Mouse (Mus musculus) kidney, postnatal 36 days (tissue): ENCODE results near the gene Plek2.
A peak's percentile ranks its signal among the peaks of the same experiment; 100 is the strongest.
"Not testable (repeated sequence)": the region's sequence is repeated elsewhere in the genome, so short reads cannot be mapped to it uniquely, and the experiment has no call there.

Experiments
- DNase-seq, 2 experiments: peaks; one replicate each; pipeline ENCODE4 v3.0.0; 2021 to 2022; ENCODE audit warnings: mixed read lengths in 2 of 2

Plek2 gene

GRCm38 (mm10) chr12:78906707-78907162 is at the start of gene Plek2:
TSS of gene Plek2 (minus strand) at chr12:78906964.
- DNase-seq: peak; percentile 79 to 92

- no peak for DNase-seq
Measured at GRCm38 (mm10) chr12:78956405-78956804, 49.6 kb upstream of the Plek2 start.

DNA sequence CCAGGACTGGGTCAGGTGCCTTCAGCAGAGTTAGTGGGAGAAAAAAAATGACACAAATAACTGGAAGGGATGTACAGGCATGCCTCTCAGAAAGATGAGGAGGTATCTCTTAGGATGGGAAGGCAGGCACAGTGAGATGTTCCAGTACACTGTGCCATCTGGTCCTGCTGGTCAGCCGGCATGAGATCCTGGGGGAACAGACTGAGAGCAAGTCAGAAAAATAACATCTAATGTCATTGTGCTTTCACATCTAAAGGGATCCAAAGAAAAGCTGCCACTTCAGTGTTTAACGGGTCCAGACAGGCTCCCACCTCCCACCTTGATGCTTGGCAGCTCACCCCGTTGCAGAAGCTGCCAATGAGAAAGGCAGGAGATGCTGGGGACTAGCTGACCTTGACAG is 45.7 kb upstream of the Plek2 start:
- DNase-seq: no peak

DNA sequence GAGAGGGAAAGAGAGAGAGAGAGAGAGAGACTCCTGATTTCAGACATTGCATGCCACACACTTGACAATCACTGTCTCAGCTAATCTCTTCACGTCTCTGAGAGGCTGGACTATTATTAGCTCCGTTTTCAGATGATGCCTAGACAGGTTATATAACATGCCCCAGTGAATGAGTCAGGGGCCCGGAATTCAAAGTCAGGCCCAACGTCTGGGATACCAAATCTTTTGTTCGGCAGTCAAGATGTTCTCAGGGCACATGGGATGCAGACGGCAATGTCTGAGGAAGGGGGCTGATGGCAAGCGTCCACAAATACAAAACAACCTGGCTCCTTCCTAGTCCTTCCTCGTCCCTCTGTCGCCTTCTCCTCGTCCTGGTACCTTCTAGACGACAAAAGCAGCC is 45.3 kb upstream of the Plek2 start:
- DNase-seq: no peak

DNA sequence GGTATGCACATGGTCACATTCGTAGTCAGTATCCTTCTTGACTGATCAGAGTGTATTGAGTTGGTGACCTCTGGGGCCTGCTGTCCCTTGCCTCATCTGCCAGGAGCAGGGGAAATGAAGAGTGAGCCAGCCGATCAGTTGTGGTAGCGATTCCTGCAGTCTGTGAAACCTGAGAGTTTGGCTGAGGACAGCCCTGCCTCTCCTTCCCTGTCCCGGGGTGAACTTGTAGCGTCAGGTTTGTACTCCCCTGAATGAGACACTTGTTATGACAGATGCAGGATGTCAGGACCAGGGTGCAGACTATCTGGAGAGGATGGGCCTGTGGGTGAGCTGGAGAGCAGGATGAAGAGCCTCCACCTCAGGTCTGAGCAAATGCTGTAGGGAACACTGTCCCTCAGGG is 40.9 kb upstream of the Plek2 start:
- no peak for DNase-seq

DNA sequence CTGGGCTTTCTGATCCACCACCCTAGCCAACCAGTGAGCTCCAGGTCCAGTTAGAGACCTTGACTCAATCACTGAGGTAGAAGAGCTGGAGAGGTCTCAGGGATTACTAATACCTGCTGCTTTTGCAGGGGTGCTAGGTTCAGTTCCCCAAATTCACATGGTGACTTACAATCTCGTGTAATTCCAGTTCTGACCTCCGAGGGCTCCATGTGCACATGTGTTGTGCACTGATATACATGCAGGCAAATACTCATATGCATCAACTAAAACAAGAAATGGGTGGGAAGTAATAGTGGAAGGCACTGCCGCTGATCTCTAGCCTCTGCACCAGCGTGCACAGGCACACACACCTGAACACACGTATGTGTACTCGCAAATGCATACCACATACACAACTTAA is 40.4 kb upstream of the Plek2 start:
- DNase-seq: peak in 1 of 2 experiments; percentile 8

GRCm38 (mm10) chr12:78942931-78943330 is 36.2 kb upstream of the Plek2 start:
- DNase-seq: no peak

GRCm38 (mm10) chr12:78940081-78940480 is 33.3 kb upstream of the Plek2 start:
- DNase-seq: no peak

DNA sequence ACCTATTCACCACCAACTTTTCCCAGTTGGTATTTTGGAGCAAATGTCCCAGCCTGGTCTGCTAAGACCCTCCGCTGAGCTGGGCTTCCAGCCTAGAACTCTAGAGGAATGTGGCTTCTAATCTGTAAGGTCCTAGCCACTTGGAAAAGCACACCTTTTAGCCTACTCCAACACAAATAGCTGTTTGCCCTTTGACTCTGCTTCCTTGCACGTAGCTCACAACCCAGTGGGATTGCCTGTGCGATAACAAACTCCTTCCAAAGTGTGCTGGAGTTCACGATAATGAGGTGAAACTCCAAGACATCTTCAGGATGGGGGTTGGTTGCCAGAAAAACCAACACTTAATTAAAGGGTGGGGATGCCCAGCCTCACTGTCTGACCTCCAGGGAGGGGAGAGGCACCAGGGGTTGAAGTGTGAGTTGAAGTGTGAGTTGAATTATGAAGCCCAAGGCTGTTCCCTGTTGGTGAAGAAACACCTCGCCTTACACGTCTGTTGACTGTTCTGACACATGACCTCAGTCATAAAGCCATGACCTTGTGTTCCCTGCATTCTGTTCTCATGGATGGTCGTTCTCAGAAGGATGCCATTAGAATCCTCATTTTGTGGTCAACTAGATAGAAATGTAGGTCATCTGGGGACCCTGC is 32.8 kb upstream of the Plek2 start:
- DNase-seq: no peak

DNA sequence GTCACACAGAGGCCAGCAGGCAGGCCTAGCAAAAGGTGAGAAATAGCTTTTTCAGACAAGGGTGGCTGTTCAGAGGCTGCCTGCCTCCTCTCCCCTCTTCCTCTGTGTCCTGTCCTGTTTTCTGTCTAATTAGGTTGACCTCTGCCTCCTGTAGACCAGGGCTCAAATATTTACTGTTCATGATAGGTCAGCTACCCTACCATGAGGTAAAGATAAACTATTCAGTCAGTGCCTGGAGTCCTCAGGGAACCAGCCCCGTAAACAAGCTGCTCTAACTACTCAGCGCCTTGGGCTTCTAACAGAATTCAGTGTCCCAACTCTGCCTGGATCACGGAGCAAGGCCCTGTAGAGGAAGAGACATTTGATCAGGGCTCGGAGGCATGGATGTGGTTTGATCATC is 29.7 kb upstream of the Plek2 start:
- no peak for DNase-seq

DNA sequence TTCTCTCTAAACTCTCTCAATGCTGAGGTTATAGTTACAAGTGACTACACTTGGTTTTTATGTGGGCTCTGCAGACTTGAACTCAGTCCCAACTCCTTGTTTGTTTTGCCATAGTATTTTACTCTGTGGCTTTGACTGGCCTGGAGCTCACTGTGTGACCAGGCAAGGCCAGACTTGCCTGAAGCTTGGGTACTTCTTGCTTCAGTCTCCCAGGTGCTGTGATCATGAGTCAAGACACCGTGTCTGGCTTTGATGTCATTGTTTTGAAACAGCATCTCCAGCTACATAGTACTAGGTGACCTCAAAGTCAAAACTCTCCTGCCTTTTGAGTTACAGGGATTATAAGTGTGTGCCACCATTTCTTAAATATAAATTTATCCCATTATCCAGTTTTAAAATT is 23.1 kb upstream of the Plek2 start:
- DNase-seq: no peak

- DNase-seq: no peak
Measured at GRCm38 (mm10) chr12:78927287-78927686, 20.5 kb upstream of the Plek2 start.

DNA sequence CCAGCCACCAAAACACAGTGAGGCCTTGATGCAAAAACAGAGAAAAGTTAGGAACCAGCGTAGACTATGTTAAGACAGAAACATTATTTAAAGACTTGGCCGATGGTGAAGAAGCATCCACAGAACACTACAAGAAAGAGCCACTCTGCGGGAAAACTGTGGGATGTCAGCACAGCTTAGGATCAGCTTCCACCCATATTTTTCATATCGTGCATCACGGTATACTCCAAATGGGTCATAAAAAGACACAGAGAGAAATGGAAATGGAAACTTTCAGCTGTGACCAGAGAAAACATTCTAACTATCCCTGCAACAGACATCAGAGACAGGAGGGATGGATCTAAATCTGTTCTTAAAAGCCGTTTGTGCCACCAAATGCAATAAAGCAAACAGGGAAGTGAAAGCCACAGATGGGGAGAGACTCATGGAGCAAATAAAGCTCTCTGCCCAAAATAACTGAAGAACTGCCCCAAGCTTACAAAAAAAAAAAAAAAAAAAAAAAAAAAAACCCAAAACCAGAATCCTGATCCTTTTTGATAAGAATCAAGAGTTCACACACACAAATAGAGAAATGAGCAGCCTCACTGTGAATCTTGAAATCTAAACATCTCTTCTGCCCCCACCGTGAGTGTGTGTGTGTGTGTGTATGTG is 16.9 kb upstream of the Plek2 start:
- DNase-seq: no peak

GRCm38 (mm10) chr12:78922977-78923376 is 16.2 kb upstream of the Plek2 start:
- DNase-seq: not testable (repeated sequence)

GRCm38 (mm10) chr12:78922058-78922457 is 15.3 kb upstream of the Plek2 start:
- DNase-seq: no peak

DNA sequence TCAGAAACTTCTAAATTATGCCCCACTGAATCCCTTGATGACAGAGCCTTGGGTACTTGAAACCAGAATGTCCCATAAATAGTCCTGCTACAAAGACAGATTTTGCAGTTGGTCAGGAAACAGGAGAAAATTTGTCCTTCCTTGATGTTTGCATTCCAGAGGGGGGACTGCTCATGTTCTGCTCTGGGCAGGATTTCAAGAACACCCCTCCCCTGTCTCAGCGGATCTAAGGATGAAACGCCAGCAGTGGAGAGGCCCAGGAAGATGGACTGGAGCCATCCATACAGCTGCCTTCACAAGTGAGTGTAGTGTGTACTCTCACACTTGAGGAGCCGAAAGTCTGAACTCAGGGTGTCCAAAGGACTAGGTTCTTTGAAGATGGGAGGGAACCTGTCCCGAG is 14.7 kb upstream of the Plek2 start:
- no peak for DNase-seq

DNA sequence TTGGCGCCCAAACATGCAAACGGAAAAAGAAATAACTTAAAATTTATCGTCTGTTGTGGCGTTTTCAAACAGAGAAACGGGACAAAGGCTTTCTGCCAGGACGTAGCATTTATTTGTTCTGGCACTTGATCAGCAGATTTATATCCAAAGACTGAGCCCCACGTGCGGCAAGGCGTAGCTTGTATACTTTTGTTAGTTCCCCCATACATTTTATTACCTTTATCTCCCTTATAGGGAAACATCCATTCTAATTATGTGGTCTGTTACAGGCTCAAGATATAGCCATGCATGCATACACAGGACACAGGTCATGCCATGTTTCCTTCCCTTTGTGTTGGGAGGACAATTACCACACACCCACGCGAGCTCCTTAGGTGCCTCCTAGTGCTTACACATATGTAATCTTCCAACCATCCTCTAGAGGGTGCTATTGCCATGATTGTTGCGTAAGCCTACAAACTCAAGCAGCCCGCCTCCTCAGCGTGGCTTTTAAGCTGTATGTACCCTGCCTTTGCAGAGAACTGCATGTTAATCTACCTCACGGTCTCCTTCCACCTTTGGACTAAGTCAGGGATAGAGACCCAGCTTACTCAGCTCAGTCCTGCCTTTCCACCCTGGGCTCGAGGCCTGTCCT is 12.4 kb upstream of the Plek2 start:
- peak; percentile 66 to 79 for DNase-seq

DNA sequence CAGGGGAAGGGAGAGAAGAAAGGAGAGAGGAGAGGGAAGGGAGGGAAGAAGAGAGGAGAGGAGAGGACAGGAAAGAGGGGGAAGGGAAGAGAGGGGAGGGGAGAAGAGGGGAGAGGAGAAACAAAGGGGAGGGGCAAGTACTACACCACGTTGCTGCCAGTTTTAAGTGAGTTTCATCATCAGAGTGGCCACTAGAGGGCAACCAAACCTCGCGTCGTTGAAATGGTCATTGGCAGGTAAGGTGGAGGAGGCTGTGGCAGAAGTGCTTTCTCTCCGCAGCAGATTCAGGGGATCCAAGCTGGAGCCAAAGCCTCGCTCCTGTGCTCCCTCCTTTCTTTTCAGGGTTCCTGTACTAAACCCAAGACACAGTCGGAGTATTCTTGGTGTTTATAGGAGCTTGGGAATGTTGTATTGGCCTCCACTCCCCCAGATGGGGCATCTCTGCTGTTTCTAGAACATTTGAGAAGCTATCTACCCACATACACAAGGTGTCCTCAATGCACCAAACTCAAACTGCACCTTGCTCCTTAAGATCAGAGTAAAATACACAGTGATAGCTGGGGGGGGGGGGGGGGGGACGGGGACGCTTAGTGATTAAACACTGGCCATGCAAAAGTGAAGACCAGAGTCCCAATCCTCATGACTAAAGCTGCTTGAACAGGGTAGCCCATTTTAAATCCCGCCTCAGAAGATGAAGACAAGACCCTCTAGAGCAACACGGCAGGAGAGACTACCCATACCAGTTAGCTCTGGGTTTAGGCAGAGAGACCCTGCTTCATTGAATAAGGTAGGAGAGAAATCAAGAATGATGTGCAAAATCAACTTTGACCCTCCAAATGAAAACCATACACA is 11.7 kb upstream of the Plek2 start:
- DNase-seq: peak; percentile 88 to 89

DNA sequence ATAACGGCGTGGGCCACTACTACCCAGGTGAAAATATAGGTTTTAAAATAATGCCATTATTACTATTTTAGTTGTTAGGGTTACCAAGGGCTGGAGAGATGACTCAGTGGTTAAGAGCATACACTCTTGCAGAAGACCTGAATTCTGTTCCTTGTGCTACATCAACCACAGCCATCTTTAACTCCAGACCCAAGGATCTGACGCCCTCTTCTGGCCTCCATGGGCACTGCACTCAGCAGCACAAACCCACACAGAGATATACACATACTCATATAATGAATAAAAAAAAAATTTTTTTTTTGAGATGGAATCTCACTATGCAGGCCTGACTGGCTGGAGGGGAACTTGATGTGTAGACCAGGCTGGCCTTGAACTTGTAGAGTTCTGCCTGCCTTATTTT is 9.5 kb upstream of the Plek2 start:
- DNase-seq: no peak

- no peak for DNase-seq
Measured at GRCm38 (mm10) chr12:78915561-78915960, 8.8 kb upstream of the Plek2 start.

GRCm38 (mm10) chr12:78914458-78914857 is 7.7 kb upstream of the Plek2 start:
- DNase-seq: no peak

DNA sequence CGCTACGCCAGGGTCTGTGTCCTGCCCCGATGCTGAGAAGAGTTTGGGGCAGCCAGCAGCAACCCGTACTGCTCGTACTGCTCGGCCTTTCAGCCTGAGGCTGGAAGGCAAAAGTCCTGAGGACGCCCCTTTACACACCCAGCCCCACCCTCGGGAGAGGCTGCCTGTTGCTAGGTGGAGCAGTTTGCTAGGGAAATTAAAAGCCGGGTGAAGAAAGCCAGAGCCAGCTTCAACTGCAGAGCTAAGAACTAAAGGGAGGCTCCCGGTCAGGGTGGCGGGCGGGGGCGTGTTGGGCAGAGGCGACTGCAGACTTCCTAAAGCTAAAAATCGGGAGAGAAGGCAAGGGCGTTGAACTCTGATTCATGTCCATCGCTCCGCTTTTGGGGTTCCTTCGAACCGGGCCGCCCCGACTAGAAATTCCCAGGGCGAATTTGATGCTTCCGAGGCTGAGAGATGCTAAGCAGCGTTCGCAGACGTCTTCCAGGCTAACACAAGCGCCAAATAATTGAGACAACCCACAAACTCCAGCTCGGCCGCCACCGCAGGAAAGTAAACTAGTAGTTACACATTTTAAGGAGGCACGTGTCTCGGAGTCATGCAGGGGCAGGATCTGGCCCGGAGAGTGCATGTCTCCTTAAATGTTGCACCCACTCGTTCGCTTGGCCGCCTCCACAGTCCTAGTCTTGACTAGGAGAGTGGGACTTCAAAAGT is 5.1 kb upstream of the Plek2 start:
- DNase-seq: peak; percentile 25 to 46
